Mouse (Mus musculus) embryonic facial prominence, embryonic 14.5 days (tissue): ENCODE measurements around the gene Ltk. TPM values are rescaled to one million over a fixed set of nuclear protein-coding genes. Genes with fewer than 3 reads are reported as not detected.

Experiments used
- polyA plus RNA-seq: library from polyadenylated mRNA; unstranded; fragments of >200 nt; fragmentation: Nextera tagmentation; extraction: Ambion mirVana; gene quantifications from 2 replicates; pipeline ENCODE4 v1.2.1, GENCODE M21; 2014

Ltk gene
- polyA plus RNA-seq, 1 experiment from 2014 or later: 0.29 TPM

Other genes starting within 250 kb of the Ltk start
- gene Exd1, start 212.8 kb downstream of the Ltk start, polyA plus RNA-seq: 0.22 and 0.29 TPM in 2 replicates
- gene Chp1, start 212.7 kb downstream of the Ltk start, polyA plus RNA-seq: 68.5 and 69.6 TPM in 2 replicates
- 47.5 and 56.6 TPM in 2 replicates for gene Nusap1, start 142.1 kb downstream of the Ltk start, polyA plus RNA-seq
- 15.3 and 17.9 TPM in 2 replicates for gene Oip5, start 142.0 kb downstream of the Ltk start, polyA plus RNA-seq
- gene Ndufaf1, start 97.6 kb downstream of the Ltk start, polyA plus RNA-seq: 39.4 and 40.4 TPM in 2 replicates
- 23.2 and 26.2 TPM in 2 replicates for gene Rtf1, start 85.4 kb downstream of the Ltk start, polyA plus RNA-seq
- gene Itpka, start 18.1 kb downstream of the Ltk start, polyA plus RNA-seq: 0.84 and 1.2 TPM in 2 replicates
- gene Rpap1, start 27.1 kb upstream of the Ltk start, polyA plus RNA-seq: 18.3 and 22.3 TPM in 2 replicates
- 20.2 and 23.6 TPM in 2 replicates for gene Tyro3, start 37.3 kb upstream of the Ltk start, polyA plus RNA-seq
- gene Mga, start 136.8 kb upstream of the Ltk start, polyA plus RNA-seq: 33.4 and 33.9 TPM in 2 replicates
- gene Mapkbp1, start 212.3 kb upstream of the Ltk start, polyA plus RNA-seq: 4.0 and 4.7 TPM in 2 replicates